Mouse (Mus musculus) megakaryocyte, embryonic 14.5 days (primary cell): ENCODE measurements at regions not wholly inside any gene's neighbourhood (a gene's known extent, or its start where the extent isn't known, plus 50 kb on each side); places are given as distances from the start of the nearest gene placed in this dataset.

Experiments used
- FLI1 ChIP-seq: IDR thresholded peaks from 2 replicates; pipeline ENCODE4 v1.6.1; 2012; ENCODE audit warnings: low read length, inconsistent platforms, mixed read lengths
- GATA1 ChIP-seq: IDR thresholded peaks from 3 replicates; pipeline ENCODE4 v1.6.1; 2012; ENCODE audit warnings: mixed read lengths, low read length, inconsistent platforms, borderline replicate concordance

DNA sequence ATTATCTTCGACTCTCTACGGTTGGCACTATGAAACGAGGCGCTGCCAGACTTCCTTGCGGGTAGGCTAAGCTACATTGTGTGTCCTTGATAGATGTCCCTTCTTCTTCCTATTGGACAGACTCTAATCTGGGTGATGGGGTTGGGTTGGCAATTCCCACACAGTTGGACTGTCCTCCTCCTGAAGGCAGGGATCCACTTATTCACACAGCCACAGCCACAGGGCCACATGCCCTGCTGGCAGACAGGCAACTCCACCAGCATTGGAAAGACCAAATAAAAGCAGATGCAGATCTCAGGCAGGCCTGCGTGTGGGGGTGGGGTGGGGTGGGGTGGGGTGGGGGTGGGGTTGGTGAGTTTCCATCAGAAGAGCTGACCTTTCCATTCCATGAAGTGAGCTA, 276.4 kb downstream of the Etnk1 start:
- TF ChIP-seq GATA1 (no peak), FLI1 (no peak)
